Mouse (Mus musculus) ES-Bruce4 (cell line): ENCODE data around the gene Nr1d2. TPM values are rescaled to one million over a fixed set of nuclear protein-coding genes. Genes with fewer than 3 reads are reported as not detected.

ENCODE experiments used
- H3K27ac ChIP-seq: 2 replicates; pipeline ENCODE4 v1.5.1; 2012; ENCODE audit warnings: low read length, inconsistent platforms; ENCODE audit not compliant: insufficient read depth
- H3K27me3 ChIP-seq: 2 replicates; pipeline ENCODE4 v1.6.1; 2012; ENCODE audit warnings: mild to moderate bottlenecking, low read length, inconsistent platforms; ENCODE audit not compliant: control insufficient read depth, poor library complexity, insufficient read depth, severe bottlenecking
- H3K36me3 ChIP-seq: 2 replicates; pipeline ENCODE4 v1.6.1; 2012; ENCODE audit warnings: inconsistent platforms, mild to moderate bottlenecking, low read length, moderate library complexity; ENCODE audit not compliant: control insufficient read depth, poor library complexity, insufficient read depth, severe bottlenecking
- H3K4me1 ChIP-seq: one replicate; pipeline ENCODE4 v1.8.1; 2011; ENCODE audit warnings: low read length; ENCODE audit not compliant: control insufficient read depth, insufficient read depth
- H3K4me3 ChIP-seq: 2 replicates; pipeline ENCODE4 v1.5.1; 2011; ENCODE audit warnings: low read depth, mild to moderate bottlenecking, low read length
- H3K9ac ChIP-seq: 2 replicates; pipeline ENCODE4 v1.6.1; 2012; ENCODE audit warnings: low read depth, mild to moderate bottlenecking, inconsistent platforms; ENCODE audit not compliant: poor library complexity, severe bottlenecking
- H3K9me3 ChIP-seq: replicated peaks from 2 replicates; pipeline ENCODE4 v1.6.1; 2012; ENCODE audit warnings: mild to moderate bottlenecking, low read length, inconsistent platforms; ENCODE audit not compliant: control insufficient read depth, poor library complexity, insufficient read depth, severe bottlenecking
- CTCF ChIP-seq: IDR thresholded peaks from one replicate; pipeline ENCODE4 v1.8.1; 2011; ENCODE audit warnings: low read depth, low read length
- EP300 ChIP-seq: IDR thresholded peaks from 2 replicates; pipeline ENCODE4 v1.6.1; 2011; ENCODE audit warnings: low read depth, low read length; ENCODE audit not compliant: insufficient read depth
- POLR2A ChIP-seq: IDR thresholded peaks from one replicate; pipeline ENCODE4 v1.8.1; 2011; ENCODE audit warnings: low read length; ENCODE audit not compliant: insufficient read depth
- polyA plus RNA-seq: library from polyadenylated mRNA; stranded (reverse); fragments of >200 nt; gene quantifications from 2 replicates; pipeline ENCODE4 v1.2.4, GENCODE M21; 2011; ENCODE audit warnings: low read depth; ENCODE audit not compliant: missing spikeins, insufficient read depth, insufficient read length

Gene Nr1d2
- polyA plus RNA-seq, 1 experiment, result 16.3 TPM

- Histone ChIP-seq H3K9ac (no peak overlapping the region), H3K4me3 (no peak overlapping the region), H3K27me3 (no peaks in the 10 kb centered on the region), H3K36me3 (no peaks in the 10 kb centered on the region), H3K9me3 (no peaks in the 10 kb centered on the region), H3K4me1 (no peaks in the 10 kb centered on the region), H3K27ac (no peak overlapping the region)
- TF ChIP-seq POLR2A (no peak), EP300 (no peak), CTCF (no peak)
Observed at GRCm38 (mm10) chr14:18167597-18167996, 71.3 kb downstream of the Nr1d2 start.

GRCm38 (mm10) chr14:18167041-18167440 lies 71.9 kb downstream of the Nr1d2 start:
- TF ChIP-seq POLR2A (no peak), EP300 (no peak), CTCF (no peak)
- H3K4me3 ChIP-seq, result no peak overlapping the region
- no peak overlapping the region for H3K9ac ChIP-seq

More at GRCm38 (mm10) chr14:18167041-18167440, 71.9 kb downstream of the Nr1d2 start:
- Histone ChIP-seq H3K27me3 (no peaks in the 10 kb centered on the region), H3K9me3 (no peaks in the 10 kb centered on the region), H3K27ac (no peak overlapping the region), H3K36me3 (no peaks in the 10 kb centered on the region), H3K4me1 (no peaks in the 10 kb centered on the region)

Other genes with a start within 250 kb of the Nr1d2 start
- 15.5 and 16.6 TPM in 2 replicates for gene Nkiras1, start 32.0 kb upstream of the Nr1d2 start, polyA plus RNA-seq
- gene Rpl15, start 32.3 kb upstream of the Nr1d2 start, polyA plus RNA-seq, result 1,134 and 1,178 TPM in 2 replicates
- gene Ube2e1, start 92.7 kb upstream of the Nr1d2 start, polyA plus RNA-seq, result 128 and 144 TPM in 2 replicates